Mouse (Mus musculus): ENCODE data around the gene Gal3st1. TPM values are rescaled to one million over a fixed set of nuclear protein-coding genes. Genes with fewer than 3 reads are reported as not detected.
A peak's percentile ranks its signal among the peaks of the same experiment; 100 is the strongest.
"Not testable (repeated sequence)": the region's sequence is repeated elsewhere in the genome, so short reads cannot be mapped to it uniquely, and the experiment has no call there.

Gene Gal3st1
- total RNA-seq, 2 experiments from 2014 or later = 8.4 to 9.1 TPM

DNA sequence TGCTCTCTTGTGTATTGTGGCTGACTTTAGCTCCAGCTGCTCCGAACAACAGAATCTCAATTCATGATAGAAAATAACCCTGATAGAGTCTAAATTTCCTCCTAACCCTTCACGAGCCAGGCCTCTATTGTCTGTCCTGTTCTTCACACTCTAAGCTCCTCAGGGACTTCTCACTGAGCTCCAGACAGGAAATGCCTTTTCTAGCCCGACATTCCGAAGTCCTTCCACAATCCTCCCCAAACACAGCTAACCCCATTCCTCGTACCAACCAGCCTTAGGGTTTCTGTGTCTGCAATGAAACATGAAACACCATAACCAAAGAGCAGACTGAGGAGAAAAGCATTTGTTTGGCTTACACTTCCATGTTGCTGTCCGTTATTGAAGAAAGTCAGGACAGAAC is 1.9 kb upstream of the Gal3st1 start:
- DNase-seq (ENCODE audit: low spot score in 2 of 2) = no peak

DNA sequence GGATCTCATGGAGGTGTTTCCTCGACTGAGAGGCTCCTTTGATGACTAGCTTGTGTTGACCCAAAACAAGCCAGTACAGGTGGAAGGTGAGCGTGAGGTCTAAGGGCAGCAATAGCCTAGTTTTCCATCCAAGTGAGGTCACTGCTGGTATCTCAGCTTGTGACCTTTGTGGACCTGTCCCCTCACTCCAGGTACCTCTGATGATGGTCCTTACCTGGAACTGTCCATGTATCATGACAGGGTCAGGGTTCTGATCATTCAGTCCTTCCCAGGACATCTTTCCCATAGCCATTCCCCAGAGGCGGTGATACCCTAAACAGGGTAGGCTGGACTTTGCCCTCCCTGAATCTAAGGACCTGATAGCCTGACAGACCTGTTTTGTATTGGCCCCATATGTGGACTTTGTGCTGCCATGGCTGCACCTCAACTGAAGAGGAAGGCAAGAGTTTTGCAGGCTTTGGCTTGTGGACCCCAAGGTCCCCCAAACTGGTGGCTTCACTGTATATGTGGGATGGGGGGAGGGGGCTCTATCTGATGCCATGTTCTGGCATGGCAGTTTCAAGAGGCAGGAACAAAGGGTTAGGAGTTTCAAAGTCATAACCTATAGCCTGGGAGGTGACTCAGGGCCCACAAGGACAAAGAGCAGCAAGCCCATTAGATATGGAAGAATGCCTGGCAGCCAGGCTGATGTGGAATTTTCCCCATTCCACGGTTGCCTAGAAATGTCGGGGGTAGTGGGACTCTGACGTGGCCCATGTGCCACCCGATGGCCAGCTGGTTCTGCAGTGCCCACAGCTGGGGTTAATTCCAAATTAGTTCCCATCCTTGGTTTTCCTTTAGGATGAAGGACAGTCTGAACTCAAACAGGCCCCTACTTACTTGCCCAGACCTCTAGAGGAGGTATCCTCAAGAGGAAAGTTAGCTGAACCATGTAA is 894 bp upstream of the Gal3st1 start:
- DNase-seq (ENCODE audit: low spot score in 2 of 2) = no peak

DNA sequence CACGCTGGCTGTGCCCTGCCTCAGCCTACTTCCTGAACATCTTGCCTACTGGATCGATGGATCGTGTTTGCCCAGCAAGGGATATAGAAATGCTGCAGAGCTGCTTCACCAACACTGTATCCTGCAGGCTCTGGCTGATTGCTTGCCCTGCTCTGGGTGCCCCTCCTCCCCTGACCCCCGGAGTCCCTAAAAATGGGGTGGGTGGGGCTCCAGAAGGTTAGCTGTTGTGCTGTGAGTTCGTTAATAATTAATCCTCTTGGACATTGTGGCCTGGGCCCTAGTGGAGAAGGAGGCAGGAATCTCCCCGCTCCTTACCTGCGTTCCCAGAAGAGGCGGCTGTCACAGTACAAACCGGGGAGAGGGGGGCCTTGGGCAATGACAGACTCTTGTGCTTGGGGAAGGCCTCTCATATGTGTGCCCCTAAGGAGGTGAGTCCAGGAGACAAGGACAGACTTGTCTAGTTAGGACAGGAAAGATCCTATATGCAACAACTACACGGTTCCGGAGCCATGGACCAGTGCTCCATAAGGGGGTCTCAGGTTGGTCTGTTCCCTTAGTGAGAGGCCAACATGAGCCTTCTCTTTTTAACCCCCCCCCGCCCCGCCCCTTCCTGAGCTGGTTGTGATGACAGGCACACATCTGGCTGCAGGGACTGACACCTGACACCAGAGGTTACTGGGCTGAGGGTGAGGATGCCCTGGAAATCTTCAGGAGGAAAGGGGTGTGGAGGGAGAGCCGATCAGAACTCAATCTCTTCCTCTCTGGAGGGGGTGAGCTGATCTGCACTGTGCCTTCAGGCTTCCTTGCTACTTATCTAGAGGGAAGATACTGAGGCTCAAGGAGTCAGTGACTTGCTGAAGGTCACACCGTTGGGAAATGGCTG is 668 bp downstream of the Gal3st1 start:
- no peak for DNase-seq (ENCODE audit: low spot score in 2 of 2)

DNA sequence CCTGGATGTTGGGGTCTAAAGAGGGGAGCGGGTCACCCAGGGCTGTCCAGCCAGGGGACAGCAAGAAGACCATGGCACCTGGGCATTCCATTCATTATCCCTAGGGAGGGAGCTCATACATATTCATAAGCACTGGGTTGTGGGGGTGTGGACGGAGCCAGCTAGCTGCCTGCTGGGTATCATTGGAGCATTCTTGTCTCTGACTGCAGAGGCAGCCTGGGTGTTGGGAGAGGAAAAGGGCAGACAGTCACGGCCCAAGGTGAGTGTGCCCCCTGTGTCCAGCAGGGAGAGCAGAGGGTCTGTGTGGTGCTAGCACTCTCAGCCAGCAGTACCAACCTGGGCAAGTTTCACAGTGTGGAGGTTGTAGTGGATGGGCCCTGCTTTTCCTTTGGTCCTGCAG is 6.3 kb downstream of the Gal3st1 start:
- no peak for DNase-seq (ENCODE audit: low spot score in 2 of 2)

DNA sequence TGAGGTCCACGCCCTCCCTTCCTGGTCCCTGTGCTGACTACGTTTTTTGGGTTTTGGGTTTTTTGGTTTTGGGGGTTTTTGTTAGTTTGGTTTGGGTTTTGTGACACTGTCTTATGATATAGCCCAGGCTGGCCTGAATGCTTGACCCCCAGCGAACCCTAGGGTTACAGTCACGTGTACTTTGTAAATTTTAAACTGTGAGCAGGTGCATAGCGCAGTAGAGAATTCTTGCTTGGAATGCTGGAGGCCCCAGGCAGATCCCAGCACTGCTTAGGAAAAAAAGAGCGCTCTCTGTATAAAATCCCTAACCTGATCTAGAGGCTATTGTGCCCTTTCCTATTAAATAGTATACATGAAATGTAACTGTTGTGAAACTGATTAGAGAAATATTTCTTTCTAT is 9.7 kb downstream of the Gal3st1 start:
- no peak for DNase-seq (ENCODE audit: low spot score in 2 of 2)

DNA sequence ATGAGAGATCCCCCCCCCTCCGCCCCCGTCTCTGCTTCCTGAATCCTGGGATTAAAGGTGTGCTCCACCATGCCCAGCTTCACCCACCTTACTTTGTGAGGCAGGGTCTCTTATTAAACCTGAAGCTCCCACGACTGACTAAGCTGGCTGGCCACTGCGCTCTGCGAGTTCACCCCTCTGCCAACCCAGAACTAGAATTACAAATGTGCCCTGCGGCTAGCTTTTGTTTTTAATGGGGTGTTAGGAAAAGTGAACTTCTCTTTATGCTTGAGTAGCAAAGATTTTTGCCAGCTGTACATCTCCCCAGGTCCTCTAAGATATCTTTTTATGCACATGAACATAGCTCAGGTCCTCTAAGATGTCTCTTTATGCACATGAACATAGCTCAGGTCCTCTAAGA is 10.5 kb downstream of the Gal3st1 start:
- DNase-seq (ENCODE audit: low spot score in 2 of 2) = no peak

DNA sequence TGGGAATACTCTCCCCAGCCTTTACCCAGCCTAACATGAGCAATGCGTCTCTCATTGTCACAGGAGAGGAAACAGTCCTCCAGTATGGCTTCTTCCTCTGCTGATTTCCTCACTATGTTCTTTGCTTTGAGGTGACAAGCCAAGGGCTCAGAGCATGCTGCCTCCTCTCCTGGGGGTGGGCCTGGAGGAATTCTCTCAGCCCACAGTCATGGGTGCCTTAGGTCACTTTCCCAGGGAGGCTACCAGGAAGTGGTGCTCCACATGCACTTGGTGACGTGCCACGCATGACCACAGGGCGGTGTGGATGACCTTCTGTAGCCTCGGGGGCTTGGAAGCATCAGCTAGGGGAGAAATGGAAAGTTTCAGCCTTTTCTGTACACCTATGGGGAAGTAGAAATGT is 12.1 kb downstream of the Gal3st1 start:
- no peak for DNase-seq (ENCODE audit: low spot score in 2 of 2)

DNA sequence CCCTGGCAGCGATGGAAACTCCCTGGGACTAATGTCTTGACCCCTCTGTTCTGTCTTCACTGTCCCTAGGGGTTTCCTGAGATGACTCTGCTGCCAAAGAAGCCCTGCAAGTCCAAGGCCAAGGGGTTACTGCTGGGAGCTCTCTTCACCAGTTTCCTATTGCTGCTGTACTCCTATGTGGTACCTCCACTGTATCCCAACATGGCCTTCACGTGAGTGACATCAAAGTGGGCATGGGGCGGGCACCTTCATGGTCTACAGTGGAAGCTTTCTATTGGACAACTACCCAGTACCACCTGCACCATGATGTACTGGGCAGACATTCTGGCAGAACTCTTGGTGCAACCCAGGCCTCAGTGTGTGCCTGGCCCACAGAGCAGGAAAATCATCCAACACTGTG is 13.4 kb downstream of the Gal3st1 start:
- no peak for DNase-seq (ENCODE audit: low spot score in 2 of 2)

DNA sequence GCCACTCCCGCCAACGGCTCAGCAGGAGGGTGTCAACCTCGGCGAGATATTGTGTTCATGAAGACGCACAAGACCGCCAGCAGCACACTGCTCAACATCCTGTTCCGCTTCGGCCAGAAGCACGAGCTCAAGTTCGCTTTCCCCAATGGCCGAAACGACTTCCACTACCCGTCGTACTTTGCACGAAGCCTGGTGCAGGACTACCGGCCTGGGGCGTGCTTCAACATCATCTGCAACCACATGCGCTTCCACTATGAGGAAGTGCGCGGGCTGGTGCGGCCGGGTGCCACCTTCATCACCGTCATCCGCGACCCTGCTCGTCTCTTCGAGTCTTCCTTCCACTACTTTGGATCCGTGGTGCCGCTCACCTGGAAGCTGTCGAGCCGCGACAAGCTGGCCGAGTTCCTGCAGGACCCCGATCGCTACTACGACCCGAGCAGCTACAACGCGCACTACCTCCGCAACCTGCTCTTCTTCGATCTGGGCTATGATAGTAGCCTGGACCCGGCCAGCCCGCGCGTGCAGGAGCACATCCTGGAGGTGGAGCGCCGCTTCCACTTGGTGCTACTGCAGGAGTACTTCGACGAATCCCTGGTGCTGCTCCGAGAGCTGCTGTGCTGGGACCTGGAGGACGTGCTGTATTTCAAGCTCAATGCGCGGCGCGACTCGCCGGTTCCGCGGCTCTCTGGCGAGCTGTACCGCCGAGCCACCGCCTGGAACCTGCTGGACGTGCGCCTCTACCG is 14.7 kb downstream of the Gal3st1 start:
- no peak for DNase-seq (ENCODE audit: low spot score in 2 of 2)

DNA sequence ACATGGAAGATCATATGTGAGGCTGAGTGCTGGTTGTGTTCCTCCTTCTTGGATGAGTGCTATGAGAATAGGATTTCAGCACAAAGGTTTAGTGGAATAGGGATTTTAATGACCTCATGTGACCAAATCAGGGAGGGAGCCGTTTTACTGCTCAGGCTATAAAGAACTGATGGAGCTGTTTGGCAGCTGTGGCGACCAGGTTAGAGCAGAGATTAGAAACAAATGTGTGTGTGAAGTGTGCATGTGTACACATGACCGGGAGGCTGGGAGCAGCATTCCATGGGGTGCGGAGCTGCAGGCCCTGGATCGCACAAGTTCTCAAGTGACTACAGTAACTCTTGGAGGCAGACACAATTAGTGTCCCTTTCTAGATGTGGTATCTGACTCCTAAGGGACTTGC is 16.1 kb downstream of the Gal3st1 start:
- no peak for DNase-seq (ENCODE audit: low spot score in 2 of 2)

DNA sequence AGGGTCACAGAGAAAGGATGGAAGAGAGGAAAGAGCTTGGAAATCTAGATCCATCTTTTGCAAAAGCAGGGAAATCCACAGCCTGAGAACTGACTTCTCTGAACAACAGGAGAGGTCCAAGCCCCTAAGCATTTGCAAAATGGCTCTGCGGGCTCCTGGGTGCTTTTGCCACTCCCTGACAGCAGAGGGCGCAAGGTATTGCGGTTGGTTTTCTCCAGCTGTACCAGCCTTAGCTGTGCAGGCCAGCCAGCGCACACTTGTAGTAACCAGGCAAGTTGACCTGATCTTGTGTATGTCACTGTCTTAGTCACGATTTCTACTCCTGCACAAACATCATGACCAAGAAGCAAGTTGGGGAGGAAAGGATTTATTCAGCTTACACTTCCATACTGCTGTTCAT is 18.2 kb downstream of the Gal3st1 start:
- DNase-seq (ENCODE audit: low spot score in 2 of 2) = peak; percentile 73 to 82

DNA sequence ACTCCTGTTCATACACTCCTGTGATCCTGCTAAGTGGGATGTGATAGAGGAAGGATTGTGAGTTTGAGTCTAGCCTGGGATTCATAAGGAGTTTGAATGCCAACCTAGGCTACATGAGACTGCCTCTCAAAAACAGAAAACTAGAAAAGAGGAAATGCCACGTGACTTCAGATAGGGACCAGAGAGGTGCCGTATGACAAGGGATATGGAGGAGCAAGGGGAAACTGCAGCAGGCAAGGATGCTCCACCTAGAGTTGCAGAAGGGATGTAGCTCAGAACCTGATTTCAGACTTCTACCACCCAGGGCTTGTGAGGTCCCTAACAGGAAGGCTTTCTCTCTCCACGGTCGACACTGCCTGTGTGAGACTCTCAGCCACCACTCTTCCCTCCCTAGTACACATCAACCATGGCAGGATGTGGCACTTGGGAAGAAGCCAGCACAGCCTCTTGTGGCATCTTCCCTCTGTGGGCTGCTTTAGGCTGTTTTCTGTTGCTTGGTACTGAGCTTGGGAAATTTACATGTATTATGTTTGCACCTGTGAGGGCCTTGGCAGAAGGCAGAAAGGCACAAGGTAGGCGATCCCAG is 21.9 kb downstream of the Gal3st1 start:
- DNase-seq (ENCODE audit: low spot score in 2 of 2) = no peak

DNA sequence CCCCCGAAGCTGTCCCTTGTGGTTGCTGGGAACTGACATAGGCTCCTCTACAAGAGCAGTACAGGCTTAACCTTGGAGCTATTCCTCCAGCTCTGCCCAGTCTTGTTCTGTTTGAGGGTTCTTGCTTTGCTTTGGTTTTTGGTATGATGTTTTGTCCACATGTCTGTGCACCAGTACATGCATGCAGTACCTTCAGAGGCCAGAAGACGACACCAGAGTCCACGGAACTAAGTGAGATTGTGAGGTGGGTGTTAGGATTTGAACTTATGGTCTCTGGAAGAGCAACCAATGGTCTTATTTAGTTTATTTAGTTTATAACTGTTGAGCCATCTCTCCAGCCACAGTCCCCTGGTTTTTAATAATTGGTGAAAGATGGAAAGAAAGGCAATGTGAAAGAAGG is 23.0 kb downstream of the Gal3st1 start:
- no peak for DNase-seq (ENCODE audit: low spot score in 2 of 2)

DNA sequence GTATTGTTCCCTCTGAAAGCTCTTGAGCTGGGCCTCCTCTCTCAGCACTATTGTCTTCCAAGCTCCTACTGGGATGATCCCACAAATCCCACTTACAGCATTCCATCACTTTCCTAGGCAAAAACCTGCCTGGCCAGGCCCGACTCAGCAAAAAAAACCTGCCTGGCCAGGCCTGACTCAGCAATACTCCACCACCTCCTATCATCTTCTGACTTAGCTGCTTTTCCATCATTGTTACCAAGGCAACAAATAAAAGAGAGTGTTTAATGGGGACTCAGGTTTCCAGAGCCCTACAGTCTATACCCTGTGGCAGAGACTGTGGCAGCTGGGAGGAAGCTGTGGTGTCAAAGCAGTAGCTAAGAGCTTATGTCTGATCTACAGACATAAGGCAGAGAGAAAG is 29.2 kb downstream of the Gal3st1 start:
- no peak for DNase-seq (ENCODE audit: low spot score in 2 of 2)

DNA sequence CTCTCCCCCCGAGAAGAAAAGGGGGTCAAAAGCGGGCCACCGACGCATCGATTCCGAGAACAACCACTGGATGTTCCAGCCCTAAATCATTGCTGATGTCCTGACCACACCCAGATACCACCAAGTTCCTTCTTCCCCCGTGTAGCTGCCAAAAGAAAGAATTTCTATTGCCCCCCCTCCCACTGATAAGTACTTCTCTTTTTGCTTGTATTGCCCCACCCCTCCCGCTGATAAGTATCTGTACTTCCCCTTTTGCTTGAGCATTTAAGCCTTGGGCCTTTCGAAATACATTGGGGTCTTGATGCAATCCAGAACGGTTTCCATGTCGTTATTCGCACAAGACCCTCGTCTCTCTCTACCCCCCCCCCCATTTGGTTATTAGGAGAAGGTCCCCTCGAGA is 32.4 kb downstream of the Gal3st1 start:
- not testable (repeated sequence) for DNase-seq (ENCODE audit: low spot score in 2 of 2)

DNA sequence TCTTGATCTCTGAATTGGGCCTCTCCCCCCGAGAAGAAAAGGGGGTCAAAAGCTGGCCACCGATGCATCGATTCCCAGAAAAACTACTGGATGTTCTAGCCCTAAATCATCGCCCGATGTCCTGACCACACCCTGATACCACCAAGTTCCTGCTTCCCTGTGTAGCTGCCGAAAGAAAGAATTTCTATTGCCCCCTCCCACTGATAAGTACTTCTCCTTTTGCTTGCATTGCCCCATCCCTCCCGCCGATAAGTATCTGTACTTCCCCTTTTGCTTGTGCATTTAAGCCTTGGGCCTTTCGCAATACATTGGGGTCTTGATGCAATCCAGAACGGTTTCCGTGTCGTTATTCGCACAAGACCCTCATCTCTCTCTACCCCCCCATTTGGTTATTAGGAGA is 38.7 kb downstream of the Gal3st1 start:
- not testable (repeated sequence) for DNase-seq (ENCODE audit: low spot score in 2 of 2)

DNA sequence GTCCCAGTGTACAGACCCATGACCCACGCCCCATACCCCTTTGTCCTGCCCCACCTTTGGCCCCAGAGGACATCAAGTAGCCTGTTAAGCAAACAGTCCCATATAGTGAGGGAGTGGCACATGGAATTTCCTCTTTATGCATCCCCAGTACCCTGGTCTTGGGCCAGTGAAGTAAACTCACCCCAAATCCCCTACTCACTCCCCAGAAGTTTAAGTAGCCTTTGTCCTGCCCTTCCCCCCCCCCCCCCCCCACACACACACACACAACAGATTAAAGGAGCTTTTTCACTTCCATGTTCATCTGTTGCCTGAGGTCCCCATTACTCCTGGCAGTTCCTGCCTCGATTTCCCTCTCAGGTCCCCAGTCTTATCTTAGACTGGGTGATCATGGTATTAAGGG is 39.9 kb downstream of the Gal3st1 start:
- no peak for DNase-seq (ENCODE audit: low spot score in 2 of 2)

DNA sequence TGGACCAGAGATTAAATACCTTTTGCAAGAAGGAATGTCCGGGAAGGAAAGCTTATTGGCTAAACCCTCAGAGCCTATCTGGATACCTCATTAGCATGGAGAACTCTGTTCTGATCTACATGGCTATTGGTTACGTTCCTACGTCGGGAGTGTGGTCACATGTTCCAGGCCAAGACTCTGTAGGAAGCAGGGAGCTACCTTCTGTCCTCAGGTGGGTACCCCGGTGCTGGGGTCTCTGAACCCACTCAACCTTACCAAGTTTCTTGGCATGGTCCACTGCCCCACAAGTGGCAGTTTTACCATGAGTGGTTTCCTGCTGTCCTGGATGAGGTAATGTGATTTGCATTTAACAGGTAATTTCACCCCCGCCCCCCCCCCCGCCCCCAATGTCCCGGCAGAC is 43.6 kb downstream of the Gal3st1 start:
- no peak for DNase-seq (ENCODE audit: low spot score in 2 of 2)

DNA sequence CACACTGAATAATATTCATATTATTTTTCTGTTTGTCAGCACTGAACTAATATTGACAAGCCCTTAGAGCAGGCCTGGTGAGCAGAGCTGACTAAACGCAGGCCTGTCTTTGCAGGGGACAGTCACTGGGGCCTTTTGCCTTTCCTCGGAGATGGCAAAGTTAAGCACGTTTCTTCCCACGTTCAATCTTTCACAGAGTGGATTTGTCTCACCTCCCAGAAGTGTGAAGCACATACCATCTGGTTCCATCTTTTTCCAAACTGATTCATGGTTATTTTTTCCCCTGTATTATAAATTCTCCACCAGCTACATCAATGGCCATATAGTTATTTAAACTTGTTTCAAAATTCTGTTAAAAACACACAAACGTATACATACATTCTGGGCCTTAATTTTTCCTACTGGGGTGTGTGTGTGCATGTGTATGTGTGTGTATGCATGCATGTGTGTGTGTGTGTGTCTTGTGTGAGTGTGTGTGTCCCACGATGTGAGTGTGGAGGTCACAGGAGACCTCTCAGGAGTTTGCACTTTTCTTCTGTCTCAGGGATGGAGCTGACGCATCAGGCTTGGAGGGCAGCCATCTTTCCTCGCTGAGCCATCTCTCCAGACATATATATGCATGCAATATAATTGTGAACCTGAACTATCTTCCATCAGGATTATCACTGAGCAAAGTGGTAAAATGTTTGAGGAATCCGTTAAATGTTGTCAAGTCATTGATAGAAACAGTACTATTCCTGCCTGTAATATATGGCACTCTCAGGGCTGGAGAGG is 44.3 kb downstream of the Gal3st1 start:
- DNase-seq (ENCODE audit: low spot score in 2 of 2) = peak; percentile 48 to 50

DNA sequence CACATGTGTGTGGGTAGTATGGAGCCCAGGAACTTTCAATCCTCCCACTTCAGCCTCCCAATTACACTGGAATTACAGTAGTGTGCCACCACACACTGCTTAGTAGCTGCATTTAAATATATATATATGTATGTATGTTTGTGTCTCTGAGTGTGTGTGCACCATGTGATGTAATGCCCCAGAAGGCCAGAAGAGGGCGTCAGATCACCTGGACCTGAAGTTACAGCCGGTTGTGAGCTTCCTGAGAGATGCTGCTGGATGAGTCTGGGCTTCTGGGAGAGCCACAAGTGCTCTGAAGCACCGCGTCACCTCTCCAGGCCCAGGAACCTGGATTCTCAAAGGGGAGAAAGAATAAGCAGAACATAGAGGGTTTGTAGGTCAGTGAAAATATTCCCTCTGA is 45.9 kb downstream of the Gal3st1 start:
- DNase-seq (ENCODE audit: low spot score in 2 of 2) = no peak
